Mouse (Mus musculus) adrenal gland, adult (tissue): Measurements from ENCODE around the gene Gm14548.
A peak's percentile ranks its signal among the peaks of the same experiment; 100 is the strongest.
"Not testable (repeated sequence)": the region's sequence is repeated elsewhere in the genome, so short reads cannot be mapped to it uniquely, and the experiment has no call there.

Source experiments
- DNase-seq, 2 experiments: peaks; one replicate each; pipeline ENCODE4 v3.0.0; 2022 to 2023; ENCODE audit warnings: low spot score in 1 of 2; ENCODE audit not compliant: inconsistent age in 2 of 2

The Gm14548 gene

GRCm38 (mm10) chr7:3898036-3898590, at the start of gene Gm14548:
Gene Gm14548 (minus strand): TSS chr7:3898120.
- not testable (repeated sequence) for DNase-seq

GRCm38 (mm10) chr7:3946117-3946516, 48.2 kb upstream of the Gm14548 start:
- DNase-seq: peak in 1 of 2 experiments; percentile 23

GRCm38 (mm10) chr7:3940915-3941314, 43.0 kb upstream of the Gm14548 start:
- no peak for DNase-seq

GRCm38 (mm10) chr7:3939866-3940525, 42.1 kb upstream of the Gm14548 start:
- no peak for DNase-seq

GRCm38 (mm10) chr7:3935473-3935872, 37.6 kb upstream of the Gm14548 start:
- not testable (repeated sequence) for DNase-seq

GRCm38 (mm10) chr7:3915387-3915786, 17.5 kb upstream of the Gm14548 start, which contains the start of gene Lilra6:
Gene Lilra6 (minus strand): TSS chr7:3915503.
- DNase-seq: not testable (repeated sequence)

- peak in 1 of 2 experiments; percentile 36 for DNase-seq
Measured at GRCm38 (mm10) chr7:3903704-3904103, 5.8 kb upstream of the Gm14548 start.

GRCm38 (mm10) chr7:3875032-3875431, 22.9 kb downstream of the Gm14548 start:
- DNase-seq: not testable (repeated sequence)

- DNase-seq: not testable (repeated sequence)
Measured at GRCm38 (mm10) chr7:3844951-3845350, 53.0 kb downstream of the Gm14548 start, which contains the start of gene Pira2. Gene Pira2 (minus strand): TSS chr7:3845051.

GRCm38 (mm10) chr7:3837854-3838253, 60.1 kb downstream of the Gm14548 start:
- DNase-seq: not testable (repeated sequence)
